Mouse (Mus musculus) layer of hippocampus, adult 8-10 months (tissue): Measurements from ENCODE around the gene Cyp4f37. TPM values are rescaled to one million over a fixed set of nuclear protein-coding genes. Genes with fewer than 3 reads are reported as not detected.
"Not testable (repeated sequence)": the region's sequence is repeated elsewhere in the genome, so short reads cannot be mapped to it uniquely, and the experiment has no call there.

ENCODE experiments used
- DNase-seq, 2 experiments: peaks; one replicate each; pipeline ENCODE4 v3.0.0; 2022; ENCODE audit warnings: low spot score in 2 of 2
- total RNA-seq, 4 experiments: library from RNA; stranded (reverse); gene quantifications; 2 replicates each; pipeline ENCODE4 v1.2.4; 2022

Cyp4f37 gene
- not detected for total RNA-seq

- not testable (repeated sequence) for DNase-seq
Observed at GRCm38 (mm10) chr17:32621018-32621417, at the start of gene Cyp4f37. TSS of gene Cyp4f37 (plus strand) at chr17:32621309.

DNA sequence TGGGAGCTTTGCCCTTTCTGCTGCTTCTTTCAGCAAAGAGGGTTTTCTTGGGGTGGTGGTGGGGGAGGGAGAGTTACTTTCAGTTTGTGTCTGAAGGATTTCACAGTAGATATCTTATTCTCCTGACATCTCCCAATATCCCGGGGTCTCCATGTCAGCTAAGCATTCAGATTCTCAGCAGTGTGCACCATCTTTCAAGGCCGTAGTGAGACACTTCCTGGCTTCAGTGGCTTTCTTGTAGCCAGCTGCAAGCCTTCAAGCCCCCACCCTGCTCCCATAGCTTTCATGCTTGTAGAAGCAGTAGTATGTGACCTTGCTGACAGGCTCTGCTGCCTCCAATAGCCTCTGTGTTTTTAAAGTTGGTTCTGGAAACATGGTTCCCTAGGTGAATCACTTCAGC lies 47.8 kb upstream of the Cyp4f37 start:
- not testable (repeated sequence) for DNase-seq

- DNase-seq: no peak
Observed at GRCm38 (mm10) chr17:32577496-32578186, 43.5 kb upstream of the Cyp4f37 start.

GRCm38 (mm10) chr17:32596494-32596893 lies 24.6 kb upstream of the Cyp4f37 start:
- no peak for DNase-seq

GRCm38 (mm10) chr17:32608055-32608454 lies 13.1 kb upstream of the Cyp4f37 start:
- DNase-seq: no peak

DNA sequence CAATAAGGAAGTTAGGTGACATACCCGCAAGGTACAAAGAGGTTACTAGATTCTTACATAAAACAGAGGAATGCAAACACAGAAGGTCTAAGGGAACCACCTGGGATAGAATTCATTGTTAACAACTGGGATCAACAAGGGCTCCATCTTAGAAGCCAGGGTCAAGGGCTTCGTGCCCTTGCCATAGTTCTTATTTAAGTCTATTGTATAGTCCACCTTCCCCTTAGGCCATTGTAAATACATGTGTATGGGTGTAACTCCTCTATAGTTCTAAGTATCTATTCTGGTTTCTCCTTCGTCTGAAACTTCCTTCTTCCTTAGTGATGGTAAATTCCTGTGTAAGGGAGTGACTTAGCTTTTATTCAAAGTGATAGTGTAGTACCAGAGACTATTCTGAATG lies 10.9 kb upstream of the Cyp4f37 start:
- DNase-seq: not testable (repeated sequence)

DNA sequence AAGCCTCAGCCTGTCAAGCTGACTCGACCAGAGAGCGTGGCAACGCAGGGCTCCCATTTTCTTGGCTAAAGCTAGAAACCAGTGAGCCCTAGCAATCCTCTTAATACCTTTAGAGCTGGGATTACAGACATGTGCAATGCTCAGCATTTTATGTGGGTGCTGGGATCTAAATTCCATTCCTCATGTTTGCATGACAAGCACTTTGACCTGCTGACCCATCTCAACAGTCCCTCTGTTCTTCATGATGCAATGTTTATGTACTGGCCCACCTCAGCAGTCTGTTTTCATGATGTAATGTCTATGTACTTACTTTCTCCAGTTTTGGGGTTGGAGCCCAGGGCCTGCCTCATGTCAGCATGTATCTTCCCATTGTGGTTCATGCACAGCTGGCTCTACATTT lies 10.2 kb upstream of the Cyp4f37 start:
- DNase-seq: no peak

GRCm38 (mm10) chr17:32612417-32612816 lies 8.7 kb upstream of the Cyp4f37 start:
- DNase-seq: no peak

- no peak for DNase-seq
Observed at GRCm38 (mm10) chr17:32617252-32617651, 3.9 kb upstream of the Cyp4f37 start.

DNA sequence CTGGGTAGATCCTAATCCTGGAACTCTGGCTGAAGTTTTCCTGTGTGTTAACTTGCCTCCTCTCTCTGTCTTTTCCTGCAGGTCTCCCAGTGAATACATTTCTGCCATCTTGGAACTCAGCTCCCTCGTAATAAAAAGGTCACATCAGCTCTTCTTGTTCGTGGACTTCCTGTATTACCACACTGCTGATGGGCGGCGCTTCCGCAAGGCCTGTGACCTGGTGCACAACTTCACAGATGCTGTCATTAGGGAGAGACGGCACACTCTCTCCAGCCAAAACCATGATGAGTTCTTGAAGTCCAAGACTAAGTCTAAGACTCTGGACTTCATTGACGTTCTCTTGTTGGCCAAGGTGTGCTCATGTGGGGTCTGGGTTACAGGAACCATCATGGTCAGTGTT lies 8.6 kb downstream of the Cyp4f37 start:
- DNase-seq: not testable (repeated sequence)

DNA sequence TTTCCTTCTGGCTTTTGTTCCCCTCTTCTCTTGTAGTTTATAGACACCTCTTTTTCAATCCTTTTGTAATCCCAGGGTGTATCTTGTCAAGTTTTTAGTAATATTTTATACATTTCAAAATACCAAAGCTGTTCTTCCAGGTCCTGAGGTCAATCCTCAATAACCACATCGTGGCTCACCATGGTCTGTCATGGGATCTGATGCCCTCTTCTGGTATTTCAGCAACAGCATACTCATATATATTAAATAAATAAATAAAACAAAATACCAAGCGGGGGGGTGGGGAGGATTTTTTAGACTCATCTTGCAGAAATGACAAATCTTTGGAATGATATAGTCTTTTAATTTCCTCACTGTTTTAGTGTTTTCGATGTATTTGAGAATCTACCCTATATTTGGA lies 10.8 kb downstream of the Cyp4f37 start:
- no peak for DNase-seq

DNA sequence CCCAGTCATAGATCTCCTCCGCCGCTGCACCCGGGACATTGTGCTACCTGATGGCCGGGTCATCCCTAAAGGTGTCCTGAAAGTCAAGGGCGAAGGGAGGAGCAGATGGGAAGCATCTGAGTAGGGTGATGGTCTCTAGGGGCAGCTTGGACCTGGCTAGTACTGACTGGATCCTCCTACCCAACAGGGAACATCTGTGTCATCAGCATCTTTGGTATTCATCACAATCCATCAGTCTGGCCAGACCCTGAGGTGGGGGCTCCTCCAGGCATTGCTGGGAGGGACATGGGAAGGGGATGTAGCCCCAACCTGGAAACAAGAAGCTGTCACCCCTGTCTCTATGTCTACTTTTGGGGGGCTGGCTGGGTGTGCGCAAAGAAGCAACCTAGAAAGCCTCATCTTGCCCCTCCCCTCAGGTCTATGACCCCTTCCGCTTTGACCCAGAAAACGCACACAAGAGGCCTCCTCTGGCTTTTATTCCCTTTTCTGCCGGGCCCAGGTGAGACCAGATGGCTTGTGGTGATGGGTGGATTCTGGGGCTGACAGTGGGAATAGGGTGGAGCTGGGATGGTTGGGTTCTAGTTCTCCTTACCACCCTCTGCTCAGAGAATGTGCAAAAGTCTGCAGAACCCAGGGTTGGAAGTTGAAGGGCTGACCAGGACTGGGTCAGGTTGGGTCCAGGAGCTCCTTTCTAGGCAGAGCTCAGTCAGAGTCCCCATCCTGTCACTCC lies 13.3 kb downstream of the Cyp4f37 start:
- not testable (repeated sequence) for DNase-seq

DNA sequence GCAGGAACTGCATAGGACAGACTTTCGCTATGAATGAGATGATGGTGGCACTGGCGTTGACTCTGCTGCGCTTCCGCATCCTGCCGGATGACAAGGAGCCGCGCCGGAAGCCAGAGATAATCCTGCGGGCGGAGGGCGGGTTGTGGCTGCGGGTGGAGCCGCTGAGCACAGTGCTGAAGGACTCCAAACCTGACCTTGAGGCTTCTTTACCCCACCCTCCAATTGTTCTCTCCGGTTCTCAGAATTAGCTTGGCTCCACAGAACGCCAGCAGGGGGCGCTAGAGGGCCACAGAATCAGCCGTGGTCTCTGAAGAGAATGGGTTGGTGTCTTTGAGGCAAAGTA lies 13.8 kb downstream of the Cyp4f37 start:
- DNase-seq: peak; percentile 62 to 84

DNA sequence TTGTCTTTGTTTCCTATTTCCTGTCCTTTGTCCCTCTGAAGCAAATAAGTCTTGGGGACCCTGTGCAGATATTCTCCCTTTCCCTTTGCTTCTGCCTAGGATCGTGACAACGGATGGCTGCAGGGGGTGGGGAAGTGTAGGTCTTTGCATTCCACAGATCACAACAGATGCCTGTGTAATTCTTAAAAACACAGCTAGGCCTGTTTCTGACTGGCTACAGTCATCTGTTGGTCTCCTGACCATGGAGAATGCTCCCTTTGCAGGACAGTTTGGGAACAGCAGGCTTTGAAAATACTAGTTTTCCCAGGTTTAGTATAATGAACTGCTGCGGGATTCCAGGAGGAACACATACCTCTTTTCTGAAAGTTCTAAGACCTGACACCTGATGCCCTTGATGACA lies 15.2 kb downstream of the Cyp4f37 start:
- DNase-seq: no peak

DNA sequence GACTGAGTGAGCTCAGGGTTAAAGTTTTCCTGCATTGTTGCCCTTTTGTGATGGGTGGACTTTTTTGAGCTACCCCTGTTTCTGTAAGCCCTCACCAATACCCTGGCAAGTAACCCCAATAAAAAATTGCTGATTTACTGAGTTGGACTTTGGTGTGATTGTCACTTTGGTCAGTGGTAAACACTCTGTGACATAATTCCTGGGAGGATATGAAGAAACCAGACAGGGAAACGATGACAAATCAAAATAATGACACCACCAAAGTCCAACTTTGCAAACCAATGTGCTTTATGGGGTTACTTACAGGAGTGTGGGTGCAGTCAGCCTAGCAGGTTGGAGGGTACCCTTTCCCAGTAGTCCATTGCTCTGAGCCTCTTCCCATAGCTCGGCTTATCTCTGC lies 16.0 kb downstream of the Cyp4f37 start:
- DNase-seq: no peak

DNA sequence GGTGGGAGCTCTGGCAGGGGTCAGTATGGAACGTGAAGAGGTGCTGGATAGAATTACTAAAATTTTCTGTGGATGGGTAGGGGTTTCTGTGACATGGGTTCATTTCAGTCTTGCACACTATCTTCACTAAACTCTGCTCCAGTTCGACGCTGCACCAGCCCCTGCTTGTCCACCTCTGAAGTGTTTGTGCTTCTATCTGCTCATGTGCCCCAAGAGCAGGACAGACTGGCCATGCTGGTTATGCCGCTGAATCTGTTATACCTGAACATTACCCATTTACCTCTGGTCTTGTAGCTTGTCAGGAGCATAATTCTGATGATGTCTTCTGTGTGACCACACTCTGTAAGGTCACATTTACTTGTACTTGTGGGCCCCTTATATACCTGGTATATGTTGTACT lies 25.5 kb downstream of the Cyp4f37 start:
- no peak for DNase-seq

DNA sequence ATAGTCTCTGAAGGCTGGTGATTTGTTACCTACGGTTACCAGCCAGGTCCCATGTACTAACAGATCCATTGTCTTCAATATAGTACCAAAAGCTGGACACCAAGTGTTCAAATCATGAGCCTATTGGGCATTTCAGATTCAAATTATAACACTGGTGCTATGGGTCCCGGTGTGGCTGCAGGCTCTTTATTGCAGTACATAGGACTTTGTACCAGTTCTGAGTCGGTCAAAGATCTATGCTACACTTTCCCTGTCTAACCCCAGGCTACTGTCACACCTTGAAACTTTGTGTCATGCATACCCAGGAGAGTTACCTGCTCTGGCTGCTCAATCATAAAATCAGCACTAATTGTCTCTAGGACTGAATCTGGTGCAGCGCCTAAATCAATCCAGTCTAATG lies 32.8 kb downstream of the Cyp4f37 start:
- no peak for DNase-seq

DNA sequence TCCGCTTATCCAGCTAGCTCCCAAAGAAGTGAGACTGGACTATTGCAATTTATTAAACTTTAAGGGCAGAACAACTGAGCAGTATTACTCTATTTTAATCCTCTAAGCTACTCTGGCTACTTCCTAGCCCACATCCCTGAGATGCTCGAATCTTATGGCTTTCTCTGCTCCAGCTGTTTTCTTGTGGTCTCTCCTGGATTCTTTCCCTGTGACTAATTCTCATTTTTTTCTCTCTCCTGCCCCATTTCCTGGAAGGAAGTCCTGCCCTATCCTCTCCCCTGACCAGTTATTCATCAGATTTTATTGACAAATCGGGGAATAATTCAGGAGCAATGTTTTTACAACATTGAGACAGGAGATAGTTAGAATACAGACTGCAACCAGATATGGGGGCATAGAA lies 35.9 kb downstream of the Cyp4f37 start:
- DNase-seq: no peak

- DNase-seq: no peak
Observed at GRCm38 (mm10) chr17:32658246-32658645, 37.1 kb downstream of the Cyp4f37 start.

DNA sequence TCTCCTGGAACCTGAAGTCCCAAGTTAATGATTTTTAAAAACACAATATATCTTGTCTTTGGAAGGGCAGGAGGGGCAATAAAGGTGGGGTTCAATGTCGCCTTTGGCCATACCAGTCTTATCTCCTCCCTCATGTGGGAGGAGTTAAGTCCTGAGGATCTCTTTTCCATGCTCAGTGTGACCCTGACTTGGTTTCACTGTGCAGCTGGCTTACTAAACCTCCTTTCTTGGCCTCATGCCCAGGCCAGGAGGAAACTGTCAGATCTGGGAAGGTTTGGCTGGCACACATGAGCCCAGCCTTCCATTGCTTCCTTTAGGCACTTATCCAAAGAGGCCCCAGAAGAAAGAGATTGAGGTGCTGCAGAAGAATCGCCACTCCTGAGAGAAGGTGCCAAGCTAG lies 37.6 kb downstream of the Cyp4f37 start, which contains the start of gene Cyp4f40:
Cyp4f40 (plus strand) TSS at position 189 of the 400 bp plus-strand sequence.
- DNase-seq: peak in 1 of 2 experiments; percentile 3

- DNase-seq: no peak
Observed at GRCm38 (mm10) chr17:32673976-32674375, 52.9 kb downstream of the Cyp4f37 start.

DNA sequence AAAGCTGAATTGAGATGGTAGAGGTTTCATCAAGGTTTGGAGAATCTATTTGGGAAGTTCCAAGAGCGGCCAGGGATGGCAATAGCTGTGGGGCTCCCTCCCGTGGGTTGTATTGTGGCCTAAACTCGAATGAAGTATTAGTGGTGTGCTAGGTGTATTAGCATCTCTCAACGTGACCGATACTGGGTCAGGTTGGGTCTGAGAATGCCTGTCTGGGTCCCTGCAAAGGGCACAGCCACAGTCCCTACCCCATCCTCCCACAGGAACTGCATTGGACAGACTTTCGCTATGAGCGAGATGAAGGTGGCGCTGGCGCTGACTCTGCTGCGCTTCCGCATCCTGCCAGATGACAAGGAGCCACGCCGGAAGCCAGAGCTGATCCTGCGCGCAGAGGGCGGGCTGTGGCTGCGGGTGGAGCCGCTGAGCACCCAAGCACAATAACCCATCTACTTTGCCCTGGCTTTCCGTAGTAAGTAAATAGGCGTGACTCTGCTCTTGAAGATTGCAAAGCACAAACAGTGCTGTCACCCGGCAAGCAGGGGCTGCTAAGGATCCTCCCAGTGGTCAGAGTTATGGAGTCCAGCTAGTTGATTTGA lies 55.0 kb downstream of the Cyp4f37 start:
- DNase-seq: no peak

DNA sequence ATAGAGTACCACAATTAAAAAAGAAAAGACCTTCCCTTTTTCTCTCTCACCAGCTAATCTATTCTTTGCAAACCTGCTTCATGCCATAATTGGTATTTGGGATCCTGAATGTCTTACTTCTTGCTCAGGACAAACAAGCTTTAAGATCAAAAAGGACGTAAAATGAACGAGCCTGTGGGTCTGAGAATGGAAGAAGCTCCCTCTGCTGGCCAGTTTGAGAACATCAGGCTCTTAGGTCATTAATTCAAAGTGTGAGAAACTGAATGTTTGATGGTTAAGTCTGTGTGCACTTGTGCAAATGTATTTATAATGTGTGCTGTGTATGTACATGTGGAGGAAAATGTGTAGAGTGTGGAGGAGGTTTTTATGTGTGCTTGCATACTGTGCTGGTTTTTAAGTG lies 59.3 kb downstream of the Cyp4f37 start:
- DNase-seq: peak in 1 of 2 experiments; percentile 21
